Mouse (Mus musculus) liver, postnatal 0 days (tissue): ENCODE data around the gene Aamp.

Experiments
- CTCF ChIP-seq: sonication (generic); IDR thresholded peaks from 2 replicates; pipeline ENCODE4 v1.5.1; 2016; ENCODE audit warnings: antibody characterized with exemption, low read depth
- EP300 ChIP-seq: IDR thresholded peaks from 2 replicates; pipeline ENCODE4 v1.6.1; 2016; ENCODE audit warnings: antibody characterized with exemption, low read depth, mild to moderate bottlenecking

DNA sequence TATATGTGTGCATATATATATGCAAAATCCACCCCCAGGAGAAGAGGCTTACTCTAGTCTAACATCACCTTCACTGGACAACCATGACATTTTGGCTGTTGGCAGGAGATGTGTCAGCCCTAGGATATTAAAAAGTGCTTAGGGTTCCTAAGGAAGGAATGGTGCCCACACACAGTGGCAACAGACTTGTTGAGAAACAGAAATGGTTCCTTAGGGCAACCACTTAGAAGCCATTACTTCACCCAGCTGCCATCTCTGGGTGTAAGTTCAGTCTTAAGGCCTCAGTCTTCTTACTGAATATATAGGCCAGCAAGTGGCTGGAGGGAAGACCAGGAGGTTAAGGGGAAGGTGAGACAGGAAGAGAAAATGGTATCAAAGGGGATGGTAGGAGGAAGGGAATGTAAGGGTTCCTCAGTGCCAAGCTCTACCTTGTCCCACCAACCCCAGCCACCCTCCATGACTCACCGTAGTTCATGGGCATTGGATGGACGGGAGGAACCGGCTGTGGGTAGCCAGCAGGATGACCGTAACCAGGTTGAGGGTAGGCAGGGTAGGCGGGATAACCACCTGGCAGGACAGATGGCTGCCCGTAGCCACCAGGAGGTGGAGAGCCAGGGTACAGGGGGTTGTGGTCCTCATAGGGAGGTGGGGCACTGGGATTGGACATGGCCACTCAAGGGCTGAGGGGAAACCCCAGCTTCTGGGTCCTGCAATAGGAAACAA lies 10.4 kb upstream of the Aamp start:
- TF ChIP-seq CTCF, result 0 out of 2 replicates have a peak, but pooled peaks have one; percentile 2
- no peak for TF ChIP-seq EP300
